Mouse (Mus musculus) heart, postnatal 0 days (tissue): ENCODE data around the gene Fbxl13.

Source experiments
- CTCF ChIP-seq: IDR thresholded peaks from 2 replicates; pipeline ENCODE4 v1.5.1; 2016; ENCODE audit warnings: antibody characterized with exemption, control low read depth, low read depth
- EP300 ChIP-seq: IDR thresholded peaks from 2 replicates; pipeline ENCODE4 v1.6.1; 2016; ENCODE audit warnings: antibody characterized with exemption, low read depth

- TF ChIP-seq CTCF (no peak), EP300 (no peak)
Measured at GRCm38 (mm10) chr5:21438428-21438827, 207.0 kb downstream of the Fbxl13 start.
